Mouse (Mus musculus): ENCODE measurements around the gene Erfe. TPM values are rescaled to one million over a fixed set of nuclear protein-coding genes. Genes with fewer than 3 reads are reported as not detected.
A peak's percentile ranks its signal among the peaks of the same experiment; 100 is the strongest.

The Erfe gene
- polyA plus RNA-seq, 1 experiment from 2014 or later = 2.3 TPM

GRCm38 (mm10) chr1:91365816-91366214 lies 415 bp upstream of the Erfe start:
- no peaks in the 10 kb centered on the region for H3K27me3 ChIP-seq (ENCODE audit: control insufficient read depth, insufficient read depth, low read length)
- H3K9ac ChIP-seq (ENCODE audit: low read depth, low read length) = peak overlapping the region; percentile 65; the same call in 1 of the 2 replicates
- peak overlapping the region; percentile 48 for H3K4me3 ChIP-seq (ENCODE audit: low read length)
- peak; percentile 6 for ATAC-seq (ENCODE audit: low FRiP score, low TSS enrichment)
- peaks cover 8% of the 10 kb centered on the region; the same call in 1 of the 2 replicates for H3K36me3 ChIP-seq (ENCODE audit: control insufficient read depth, insufficient read depth, low read length)
- WGBS = 20% methylated on average over 8 of the region's 8 CpGs
- H3K4me2 ChIP-seq (replicated peaks; ENCODE audit: low read depth, low read length) = peak overlapping the region; percentile 95
- H3K4me1 ChIP-seq (ENCODE audit: control insufficient read depth, insufficient read depth, low read length) = no peaks in the 10 kb centered on the region
- H3K9me3 ChIP-seq (ENCODE audit: control insufficient read depth, low read length) = peaks cover 2% of the 10 kb centered on the region; the same call in 1 of the 2 replicates
- no peak overlapping the region for H3K27ac ChIP-seq (ENCODE audit: low read depth, low read length)

DNA sequence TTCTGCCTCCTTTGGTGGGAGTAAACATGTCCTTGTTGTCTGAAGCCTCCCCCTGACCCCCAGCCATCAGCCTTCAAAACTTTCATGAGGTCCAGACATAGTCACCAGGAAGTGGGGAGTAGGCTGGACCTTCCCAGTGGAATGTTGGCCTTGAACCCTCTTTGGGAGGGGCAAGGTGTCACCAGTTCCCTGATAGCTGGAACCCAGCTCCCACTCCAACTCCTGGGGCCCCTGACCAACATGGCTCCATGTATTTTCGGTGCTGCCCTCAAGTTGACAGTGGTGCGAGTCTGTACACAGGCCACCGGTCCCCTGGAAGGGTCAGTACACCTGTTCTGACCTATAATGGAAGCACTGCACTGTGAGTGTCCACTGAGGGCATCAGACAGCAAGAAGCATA lies 1.1 kb downstream of the Erfe start:
- Histone ChIP-seq H3K4me1 (ENCODE audit: control insufficient read depth, insufficient read depth, low read length) (no peaks in the 10 kb centered on the region), H3K9ac (ENCODE audit: low read depth, low read length) (no peak overlapping the region), H3K4me3 (ENCODE audit: low read length) (no peak overlapping the region), H3K27ac (ENCODE audit: low read depth, low read length) (no peak overlapping the region), H3K9me3 (ENCODE audit: control insufficient read depth, low read length) (peaks cover 2% of the 10 kb centered on the region; the same call in 1 of the 2 replicates), H3K27me3 (ENCODE audit: control insufficient read depth, insufficient read depth, low read length) (no peaks in the 10 kb centered on the region), H3K4me2 (replicated peaks; ENCODE audit: low read depth, low read length) (no peak overlapping the region), H3K36me3 (ENCODE audit: control insufficient read depth, insufficient read depth, low read length) (peaks cover 23% of the 10 kb centered on the region; the same call in 1 of the 2 replicates)
- 97% methylated on average over 3 of the region's 3 CpGs for WGBS
- no peak for ATAC-seq (ENCODE audit: low FRiP score, low TSS enrichment)

- Histone ChIP-seq H3K9me3 (ENCODE audit: control insufficient read depth, low read length) (0 out of 2 replicates have a peak, but pooled peaks cover 1% of the 10 kb centered on the region), H3K27ac (ENCODE audit: low read depth, low read length) (no peak overlapping the region), H3K9ac (ENCODE audit: low read depth, low read length) (no peak overlapping the region), H3K36me3 (ENCODE audit: control insufficient read depth, insufficient read depth, low read length) (peaks cover 43% of the 10 kb centered on the region), H3K4me1 (ENCODE audit: control insufficient read depth, insufficient read depth, low read length) (no peaks in the 10 kb centered on the region), H3K4me3 (ENCODE audit: low read length) (no peak overlapping the region), H3K27me3 (ENCODE audit: control insufficient read depth, insufficient read depth, low read length) (no peaks in the 10 kb centered on the region), H3K4me2 (replicated peaks; ENCODE audit: low read depth, low read length) (no peak overlapping the region)
- no peak for ATAC-seq (ENCODE audit: low FRiP score, low TSS enrichment)
- 59% methylated on average over 4 of the region's 4 CpGs for WGBS
Measured at GRCm38 (mm10) chr1:91369408-91369807, 3.2 kb downstream of the Erfe start.

- Histone ChIP-seq H3K9me3 (ENCODE audit: control insufficient read depth, low read length) (no peaks in the 10 kb centered on the region), H3K27ac (ENCODE audit: low read depth, low read length) (no peak overlapping the region), H3K4me2 (replicated peaks; ENCODE audit: low read depth, low read length) (no peak overlapping the region), H3K9ac (ENCODE audit: low read depth, low read length) (no peak overlapping the region), H3K27me3 (ENCODE audit: control insufficient read depth, insufficient read depth, low read length) (no peaks in the 10 kb centered on the region), H3K4me1 (ENCODE audit: control insufficient read depth, insufficient read depth, low read length) (no peaks in the 10 kb centered on the region), H3K4me3 (ENCODE audit: low read length) (no peak overlapping the region), H3K36me3 (ENCODE audit: control insufficient read depth, insufficient read depth, low read length) (peaks cover 49% of the 10 kb centered on the region)
- 88% methylated on average over 23 of the region's 23 CpGs for WGBS
- no peak for ATAC-seq (ENCODE audit: low FRiP score, low TSS enrichment)
Measured at GRCm38 (mm10) chr1:91370055-91370454, 3.8 kb downstream of the Erfe start.

- peaks cover 83% of the 10 kb centered on the region for H3K36me3 ChIP-seq (ENCODE audit: control insufficient read depth, insufficient read depth, low read length)
- WGBS = 90% methylated on average over 6 of the region's 6 CpGs
- ATAC-seq (ENCODE audit: low FRiP score, low TSS enrichment) = no peak
Measured at GRCm38 (mm10) chr1:91373414-91373835, 7.2 kb downstream of the Erfe start.

DNA sequence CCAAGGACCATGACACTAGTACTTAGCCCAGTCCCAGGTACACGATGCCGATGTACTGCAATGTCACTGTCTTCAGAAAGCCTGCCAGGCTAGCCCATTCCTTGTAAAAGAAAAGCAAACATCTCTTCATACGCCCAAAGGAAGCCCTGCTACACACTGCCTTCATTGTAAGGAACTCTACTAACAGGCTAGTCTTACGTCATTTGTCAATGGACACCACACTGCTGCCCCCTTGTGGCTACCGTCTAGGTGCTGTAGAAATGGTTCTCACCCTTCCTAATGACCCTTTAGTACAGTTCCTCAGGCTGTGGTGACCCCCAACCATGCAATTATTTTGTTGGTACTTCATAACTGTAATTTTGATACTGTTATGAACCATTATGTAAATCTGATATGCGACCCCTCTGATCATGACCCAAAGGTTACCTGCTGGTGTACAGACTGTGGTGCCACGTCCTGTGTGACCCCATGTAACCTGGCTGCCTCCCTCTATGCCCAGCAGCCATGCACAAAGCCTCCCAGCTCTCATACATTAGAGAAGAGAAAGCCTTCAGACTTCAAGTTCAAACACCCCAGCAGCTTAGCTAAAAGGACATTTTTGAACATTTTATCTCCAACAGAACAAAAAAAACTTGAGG lies 14.3 kb downstream of the Erfe start:
- H3K4me3 ChIP-seq (ENCODE audit: low read length) = no peak overlapping the region
- 65% methylated on average over 7 of the region's 7 CpGs for WGBS
- no peaks in the 10 kb centered on the region for H3K27me3 ChIP-seq (ENCODE audit: control insufficient read depth, insufficient read depth, low read length)
- H3K36me3 ChIP-seq (ENCODE audit: control insufficient read depth, insufficient read depth, low read length) = peaks cover 95% of the 10 kb centered on the region
- H3K9me3 ChIP-seq (ENCODE audit: control insufficient read depth, low read length) = no peaks in the 10 kb centered on the region
- no peak overlapping the region for H3K9ac ChIP-seq (ENCODE audit: low read depth, low read length)
- ATAC-seq (ENCODE audit: low FRiP score, low TSS enrichment) = 0 out of 2 replicates have a peak, but pooled peaks have one; percentile 63
- no peak overlapping the region for H3K27ac ChIP-seq (ENCODE audit: low read depth, low read length)
- no peak overlapping the region for H3K4me2 ChIP-seq (replicated peaks; ENCODE audit: low read depth, low read length)
- no peaks in the 10 kb centered on the region for H3K4me1 ChIP-seq (ENCODE audit: control insufficient read depth, insufficient read depth, low read length)

More at GRCm38 (mm10) chr1:91373414-91373835, 7.2 kb downstream of the Erfe start:
- Histone ChIP-seq H3K9ac (ENCODE audit: low read depth, low read length) (no peak overlapping the region), H3K27ac (ENCODE audit: low read depth, low read length) (no peak overlapping the region), H3K4me3 (ENCODE audit: low read length) (no peak overlapping the region), H3K4me1 (ENCODE audit: control insufficient read depth, insufficient read depth, low read length) (no peaks in the 10 kb centered on the region), H3K9me3 (ENCODE audit: control insufficient read depth, low read length) (no peaks in the 10 kb centered on the region), H3K27me3 (ENCODE audit: control insufficient read depth, insufficient read depth, low read length) (no peaks in the 10 kb centered on the region), H3K4me2 (replicated peaks; ENCODE audit: low read depth, low read length) (no peak overlapping the region)

- Histone ChIP-seq H3K4me1 (ENCODE audit: control insufficient read depth, insufficient read depth, low read length) (no peaks in the 10 kb centered on the region), H3K4me3 (ENCODE audit: low read length) (no peak overlapping the region), H3K36me3 (ENCODE audit: control insufficient read depth, insufficient read depth, low read length) (peaks cover 93% of the 10 kb centered on the region), H3K27ac (ENCODE audit: low read depth, low read length) (no peak overlapping the region), H3K9me3 (ENCODE audit: control insufficient read depth, low read length) (no peaks in the 10 kb centered on the region), H3K27me3 (ENCODE audit: control insufficient read depth, insufficient read depth, low read length) (no peaks in the 10 kb centered on the region), H3K9ac (ENCODE audit: low read depth, low read length) (no peak overlapping the region), H3K4me2 (replicated peaks; ENCODE audit: low read depth, low read length) (no peak overlapping the region)
- no peak for ATAC-seq (ENCODE audit: low FRiP score, low TSS enrichment)
- 90% methylated on average over 4 of the region's 4 CpGs for WGBS
Measured at GRCm38 (mm10) chr1:91381091-91381471, 14.9 kb downstream of the Erfe start.

GRCm38 (mm10) chr1:91390369-91390768 lies 24.1 kb downstream of the Erfe start:
- Histone ChIP-seq H3K4me2 (replicated peaks; ENCODE audit: low read depth, low read length) (no peak overlapping the region), H3K27me3 (ENCODE audit: control insufficient read depth, insufficient read depth, low read length) (no peaks in the 10 kb centered on the region), H3K36me3 (ENCODE audit: control insufficient read depth, insufficient read depth, low read length) (peaks cover 77% of the 10 kb centered on the region), H3K27ac (ENCODE audit: low read depth, low read length) (no peak overlapping the region), H3K9ac (ENCODE audit: low read depth, low read length) (no peak overlapping the region), H3K4me1 (ENCODE audit: control insufficient read depth, insufficient read depth, low read length) (no peaks in the 10 kb centered on the region), H3K9me3 (ENCODE audit: control insufficient read depth, low read length) (no peaks in the 10 kb centered on the region), H3K4me3 (ENCODE audit: low read length) (no peak overlapping the region)
- no peak for ATAC-seq (ENCODE audit: low FRiP score, low TSS enrichment)
- 93% methylated on average over 5 of the region's 5 CpGs for WGBS

DNA sequence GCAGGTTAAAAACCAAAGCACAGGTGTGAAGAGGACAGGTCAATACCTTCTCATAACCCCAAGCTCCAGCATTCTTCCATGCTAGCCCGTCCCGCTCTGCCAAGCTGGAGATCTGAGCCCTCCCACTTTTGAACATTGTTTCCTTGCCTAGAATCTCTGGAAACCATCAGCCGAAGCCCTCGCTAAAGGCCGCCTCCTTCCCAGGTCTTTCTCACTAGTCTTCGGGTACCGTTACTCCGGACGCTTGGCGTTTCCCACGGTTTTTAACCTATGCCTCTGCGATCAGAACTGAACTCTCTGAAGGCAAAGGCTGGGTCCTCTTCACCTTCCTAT lies 31.7 kb downstream of the Erfe start:
- no peaks in the 10 kb centered on the region for H3K9me3 ChIP-seq (ENCODE audit: control insufficient read depth, low read length)
- peak overlapping the region; percentile 87 for H3K4me2 ChIP-seq (replicated peaks; ENCODE audit: low read depth, low read length)
- H3K27ac ChIP-seq (ENCODE audit: low read depth, low read length) = peak overlapping the region; percentile 38
- H3K9ac ChIP-seq (ENCODE audit: low read depth, low read length) = peak overlapping the region; percentile 93
- peak; percentile 21; the same call in 1 of the 2 replicates for ATAC-seq (ENCODE audit: low FRiP score, low TSS enrichment)
- WGBS = 1% methylated on average over 12 of the region's 12 CpGs
- H3K36me3 ChIP-seq (ENCODE audit: control insufficient read depth, insufficient read depth, low read length) = peaks cover 16% of the 10 kb centered on the region; the same call in 1 of the 2 replicates
- H3K4me1 ChIP-seq (ENCODE audit: control insufficient read depth, insufficient read depth, low read length) = peaks cover 11% of the 10 kb centered on the region
- no peaks in the 10 kb centered on the region for H3K27me3 ChIP-seq (ENCODE audit: control insufficient read depth, insufficient read depth, low read length)
- peak overlapping the region; percentile 96 for H3K4me3 ChIP-seq (ENCODE audit: low read length)
